Mouse (Mus musculus) hindbrain, embryonic 12.5 days (tissue): ENCODE results near the gene Cherp. TPM values are rescaled to one million over a fixed set of nuclear protein-coding genes. Genes with fewer than 3 reads are reported as not detected.
A peak's percentile ranks its signal among the peaks of the same experiment; 100 is the strongest.

Source experiments
- ATAC-seq: fragments of 200-750 bp; cut with Nextera tagmentation; 2 replicates; pipeline ENCODE4 v1.8.0; 2017; ENCODE audit warnings: moderate TSS enrichment; ENCODE audit not compliant: low FRiP score
- H3K27ac ChIP-seq: fragments of 300-500 bp; sonication (generic); 2 replicates; pipeline ENCODE4 v1.5.1; 2016; ENCODE audit warnings: mild to moderate bottlenecking
- H3K27me3 ChIP-seq: fragments of 300-500 bp; sonication (generic); 2 replicates; pipeline ENCODE4 v1.6.1; 2016; ENCODE audit warnings: mild to moderate bottlenecking
- H3K36me3 ChIP-seq: fragments of 300-500 bp; sonication (generic); 2 replicates; pipeline ENCODE4 v1.6.1; 2016; ENCODE audit warnings: mild to moderate bottlenecking
- H3K4me1 ChIP-seq: fragments of 300-500 bp; sonication (generic); 2 replicates; pipeline ENCODE4 v1.6.1; 2016
- H3K4me2 ChIP-seq: fragments of 300-500 bp; sonication (generic); replicated peaks from 2 replicates; pipeline ENCODE4 v1.6.1; 2016; ENCODE audit warnings: mild to moderate bottlenecking
- H3K4me3 ChIP-seq: fragments of 300-500 bp; sonication (generic); 2 replicates; pipeline ENCODE4 v1.5.1; 2016; ENCODE audit warnings: mild to moderate bottlenecking
- H3K9ac ChIP-seq: fragments of 300-500 bp; sonication (generic); 2 replicates; pipeline ENCODE4 v1.6.1; 2016; ENCODE audit warnings: mild to moderate bottlenecking, moderate library complexity
- H3K9me3 ChIP-seq: fragments of 300-500 bp; sonication (generic); replicated peaks from 2 replicates; pipeline ENCODE4 v1.6.1; 2016; ENCODE audit warnings: mild to moderate bottlenecking
- WGBS: fragments of 180-500 bp; shearing (Covaris S2); methylation state at CpG from one replicate; pipeline ENCODE4 v1.1.7; 2016; 5-methylcytosine and 5-hydroxymethylcytosine counted together
- polyA plus RNA-seq: library from polyadenylated mRNA; unstranded; fragments of >200 nt; fragmentation: Nextera tagmentation; extraction: Ambion mirVana; gene quantifications from 2 replicates; pipeline ENCODE4 v1.2.1, GENCODE M21; 2016

Cherp gene
- polyA plus RNA-seq, 1 experiment from 2014 or later: 66.5 TPM

- Histone ChIP-seq H3K36me3 (peaks cover 30% of the 10 kb centered on the region), H3K9me3 (no peaks in the 10 kb centered on the region), H3K4me3 (no peak overlapping the region), H3K4me2 (no peak overlapping the region), H3K9ac (no peak overlapping the region), H3K4me1 (peaks cover 17% of the 10 kb centered on the region), H3K27me3 (no peaks in the 10 kb centered on the region), H3K27ac (no peak overlapping the region)
- WGBS: 92% methylated on average over 19 of the region's 19 CpGs
- no peak for ATAC-seq
Observed at GRCm38 (mm10) chr8:72496217-72496616, 21.2 kb upstream of the Cherp start.

GRCm38 (mm10) chr8:72495411-72496111 is 20.5 kb upstream of the Cherp start:
- Histone ChIP-seq H3K4me3 (no peak overlapping the region), H3K9me3 (no peaks in the 10 kb centered on the region), H3K27me3 (no peaks in the 10 kb centered on the region), H3K36me3 (peaks cover 30% of the 10 kb centered on the region), H3K4me2 (no peak overlapping the region), H3K4me1 (peaks cover 21% of the 10 kb centered on the region), H3K9ac (no peak overlapping the region), H3K27ac (no peak overlapping the region)
- no peak for ATAC-seq
- 87% methylated on average over 23 of the region's 23 CpGs for WGBS

GRCm38 (mm10) chr8:72493381-72493780 is 18.4 kb upstream of the Cherp start:
- H3K4me2 ChIP-seq: peak overlapping the region; percentile 72
- H3K4me3 ChIP-seq: peak overlapping the region; percentile 91
- peak overlapping the region; percentile 65 for H3K9ac ChIP-seq
- no peak for ATAC-seq
- peak overlapping the region; percentile 69; the same call in 1 of the 2 replicates for H3K27ac ChIP-seq
- H3K36me3 ChIP-seq: peaks cover 35% of the 10 kb centered on the region
- H3K9me3 ChIP-seq: no peaks in the 10 kb centered on the region
- 17% methylated on average over 8 of the region's 8 CpGs for WGBS
- H3K4me1 ChIP-seq: peaks cover 24% of the 10 kb centered on the region
- H3K27me3 ChIP-seq: no peaks in the 10 kb centered on the region

- H3K9me3 ChIP-seq: no peaks in the 10 kb centered on the region
- H3K4me1 ChIP-seq: peaks cover 24% of the 10 kb centered on the region
- H3K36me3 ChIP-seq: peaks cover 35% of the 10 kb centered on the region
- H3K4me3 ChIP-seq: peak overlapping the region; percentile 91
- no peaks in the 10 kb centered on the region for H3K27me3 ChIP-seq
- peak overlapping the region; percentile 69 for H3K27ac ChIP-seq
- peak overlapping the region; percentile 88 for H3K9ac ChIP-seq
- peak overlapping the region; percentile 94 for H3K4me2 ChIP-seq
- WGBS: under 1% methylated on average over 46 of the region's 56 CpGs
- ATAC-seq: peak; percentile 98
Observed at GRCm38 (mm10) chr8:72492622-72493081, 17.6 kb upstream of the Cherp start.

- Histone ChIP-seq H3K36me3 (peaks cover 36% of the 10 kb centered on the region), H3K27me3 (no peaks in the 10 kb centered on the region), H3K27ac (peak within 1 kb of the TSS; percentile 69), H3K4me2 (peak within 1 kb of the TSS; percentile 94), H3K4me1 (peaks cover 24% of the 10 kb centered on the region), H3K4me3 (peak within 1 kb of the TSS; percentile 91), H3K9ac (peak within 1 kb of the TSS; percentile 88), H3K9me3 (no peaks in the 10 kb centered on the region)
- 1% methylated on average over 92 of the region's 98 CpGs for WGBS
- peak; percentile 73 for ATAC-seq
Observed at GRCm38 (mm10) chr8:72491680-72492621, 16.9 kb upstream of the Cherp start, which contains the start of gene Slc35e1. Gene Slc35e1 (minus strand): TSS chr8:72492614.

- no peak for ATAC-seq
- no peak overlapping the region for H3K27ac ChIP-seq
- H3K4me2 ChIP-seq: peak overlapping the region; percentile 94
- H3K36me3 ChIP-seq: peaks cover 27% of the 10 kb centered on the region
- H3K4me1 ChIP-seq: peaks cover 24% of the 10 kb centered on the region
- no peaks in the 10 kb centered on the region for H3K9me3 ChIP-seq
- H3K9ac ChIP-seq: no peak overlapping the region
- 92% methylated on average over 2 of the region's 2 CpGs for WGBS
- H3K27me3 ChIP-seq: no peaks in the 10 kb centered on the region
- 0 out of 2 replicates have a peak overlapping the region, but pooled peaks have one; percentile 91 for H3K4me3 ChIP-seq
Observed at GRCm38 (mm10) chr8:72491017-72491416, 16.0 kb upstream of the Cherp start.

GRCm38 (mm10) chr8:72487014-72487413 is 12.0 kb upstream of the Cherp start:
- no peak for ATAC-seq
- Histone ChIP-seq H3K9ac (no peak overlapping the region), H3K4me2 (no peak overlapping the region), H3K27me3 (no peaks in the 10 kb centered on the region), H3K4me1 (peaks cover 13% of the 10 kb centered on the region), H3K27ac (no peak overlapping the region), H3K36me3 (peaks cover 43% of the 10 kb centered on the region), H3K9me3 (no peaks in the 10 kb centered on the region), H3K4me3 (no peak overlapping the region)

GRCm38 (mm10) chr8:72485456-72486199 is 10.6 kb upstream of the Cherp start:
- no peaks in the 10 kb centered on the region for H3K27me3 ChIP-seq
- no peak overlapping the region for H3K4me3 ChIP-seq
- no peak overlapping the region for H3K9ac ChIP-seq
- no peaks in the 10 kb centered on the region for H3K9me3 ChIP-seq
- WGBS: 88% methylated on average over 6 of the region's 6 CpGs
- no peak for ATAC-seq
- no peak overlapping the region for H3K4me2 ChIP-seq
- H3K4me1 ChIP-seq: 0 out of 2 replicates have a peak, but pooled peaks cover 4% of the 10 kb centered on the region
- peaks cover 54% of the 10 kb centered on the region for H3K36me3 ChIP-seq
- no peak overlapping the region for H3K27ac ChIP-seq

GRCm38 (mm10) chr8:72470684-72471083 is 4.3 kb downstream of the Cherp start:
- no peaks in the 10 kb centered on the region for H3K27me3 ChIP-seq
- H3K4me2 ChIP-seq: no peak overlapping the region
- H3K27ac ChIP-seq: no peak overlapping the region
- peaks cover 76% of the 10 kb centered on the region for H3K36me3 ChIP-seq
- no peaks in the 10 kb centered on the region for H3K9me3 ChIP-seq
- no peak overlapping the region for H3K4me3 ChIP-seq
- H3K4me1 ChIP-seq: peaks cover 10% of the 10 kb centered on the region
- ATAC-seq: no peak
- no peak overlapping the region for H3K9ac ChIP-seq
- 96% methylated on average over 7 of the region's 7 CpGs for WGBS

- Histone ChIP-seq H3K27me3 (no peaks in the 10 kb centered on the region), H3K36me3 (peaks cover 83% of the 10 kb centered on the region), H3K27ac (no peak overlapping the region), H3K9ac (no peak overlapping the region), H3K4me1 (peaks cover 9% of the 10 kb centered on the region), H3K9me3 (no peaks in the 10 kb centered on the region), H3K4me2 (no peak overlapping the region), H3K4me3 (no peak overlapping the region)
- ATAC-seq: no peak
- 90% methylated on average over 8 of the region's 8 CpGs for WGBS
Observed at GRCm38 (mm10) chr8:72469984-72470383, 5.0 kb downstream of the Cherp start.

- H3K27me3 ChIP-seq: no peaks in the 10 kb centered on the region
- peaks cover 90% of the 10 kb centered on the region for H3K36me3 ChIP-seq
- peaks cover 7% of the 10 kb centered on the region for H3K4me1 ChIP-seq
- H3K27ac ChIP-seq: no peak overlapping the region
- 95% methylated on average over 2 of the region's 2 CpGs for WGBS
- H3K4me2 ChIP-seq: no peak overlapping the region
- no peak overlapping the region for H3K4me3 ChIP-seq
- H3K9ac ChIP-seq: no peak overlapping the region
- no peaks in the 10 kb centered on the region for H3K9me3 ChIP-seq
- no peak for ATAC-seq
Observed at GRCm38 (mm10) chr8:72469243-72469642, 5.8 kb downstream of the Cherp start.

GRCm38 (mm10) chr8:72464211-72464610 is 10.8 kb downstream of the Cherp start:
- Histone ChIP-seq H3K4me3 (no peak overlapping the region), H3K27ac (no peak overlapping the region), H3K4me2 (no peak overlapping the region), H3K4me1 (no peaks in the 10 kb centered on the region), H3K36me3 (peaks cover 100% of the 10 kb centered on the region), H3K9me3 (no peaks in the 10 kb centered on the region), H3K9ac (no peak overlapping the region), H3K27me3 (no peaks in the 10 kb centered on the region)
- WGBS: over 99% methylated on average over 10 of the region's 10 CpGs
- ATAC-seq: no peak
